In the genomic region with DNA sequence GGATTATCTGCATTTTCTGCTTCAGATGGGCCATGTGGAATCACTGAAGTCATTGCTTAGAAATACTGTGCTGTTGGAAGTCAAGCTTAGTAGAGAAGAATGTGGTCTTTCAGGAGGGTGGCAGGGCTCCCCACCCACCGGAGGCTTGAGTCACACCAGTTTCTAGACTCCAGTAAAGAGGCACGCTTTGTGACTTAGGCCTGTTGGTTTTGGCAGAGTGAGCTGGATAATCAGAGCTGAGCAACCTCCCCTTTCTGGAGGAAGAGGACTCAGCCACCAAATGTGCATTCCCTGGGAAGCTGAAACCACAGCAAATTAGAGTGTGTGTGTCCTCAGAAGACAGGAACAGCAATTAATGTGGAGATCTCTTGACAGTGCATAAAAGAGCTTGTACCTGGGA, we compare ENCODE assay signal across 14 mouse cellular contexts.
A peak's percentile ranks its signal among the peaks of the same experiment; 100 is the strongest.
DNase-seq lines count a peak whose midpoint lies in the region; ATAC-seq and TF ChIP-seq lines count a peak whose summit lies in the region.
"Had no signal": no experiment of that assay in that cellular context is flagged by ENCODE, and none has a peak within 500 bp of the region (broad histone marks: within the 10 kb centered on the region; RNA-seq: fewer than 3 reads in every experiment).

No protein-coding gene starts in this region.

- no peak for TF ChIP-seq CTCF in kidney, adult 2 months (conservative IDR thresholded peaks at IDR 0.05; ENCODE audit: insufficient read depth, insufficient read length, low read depth, low read length)
- TF ChIP-seq CTCF in Patski (IDR thresholded peaks at IDR 0.05): no peak

- no peak for TF ChIP-seq POLR2A in kidney, adult 2 months (IDR thresholded peaks at IDR 0.05; ENCODE audit: low read depth, low read length)

- H3K4me3 ChIP-seq in kidney, adult 2 months (ENCODE audit: insufficient read depth, low read depth, low read length): no peak overlapping the region
- H3K4me3 ChIP-seq: forebrain, embryonic 12.5 days; limb, embryonic 12.5 days; midbrain, embryonic 15.5 days had no signal

- H3K36me3 ChIP-seq in kidney, adult 2 months (ENCODE audit: control insufficient read depth, insufficient read depth, low read length): peaks cover 2% of the 10 kb centered on the region; the same call in 1 of the 2 replicates

- no peaks in the 10 kb centered on the region for H3K4me1 ChIP-seq in kidney, adult 2 months (ENCODE audit: control insufficient read depth, insufficient read depth, low read length)
- H3K4me1 ChIP-seq: forebrain, embryonic 12.5 days; limb, embryonic 12.5 days; midbrain, embryonic 15.5 days had no signal

- no peaks in the 10 kb centered on the region for H3K27me3 ChIP-seq in kidney, adult 2 months (replicated peaks; ENCODE audit: control insufficient read depth, insufficient read depth, low read length)
- H3K27me3 ChIP-seq in Patski: no peaks in the 10 kb centered on the region
- H3K27me3 ChIP-seq: CH12.LX; forebrain, embryonic 12.5 days; limb, embryonic 12.5 days; midbrain, embryonic 15.5 days had no signal

- peak; percentile 92 for ATAC-seq in Patski
- ATAC-seq: midbrain, embryonic 15.5 days had no signal

- H3K27ac ChIP-seq in kidney, adult 2 months (ENCODE audit: insufficient read depth, low read depth, low read length): no peak overlapping the region
- H3K27ac ChIP-seq: forebrain, embryonic 12.5 days; limb, embryonic 12.5 days; midbrain, embryonic 15.5 days had no signal

- peak; percentile 45 for DNase-seq in kidney, adult 2 months
- no peak for DNase-seq in kidney, adult 9 months
- DNase-seq in 3T3-L1 (ENCODE audit: low read depth, low spot score) (peak; percentile 77), Patski (ENCODE audit: low read depth, low spot score) (peak; percentile 62)
- peak; percentile 20 for DNase-seq in heart, postnatal 4 days
- no peak for DNase-seq in thymus, postnatal 10 days (ENCODE audit: low spot score in 2 of 2)
- DNase-seq in testis, postnatal 10 days (ENCODE audit: low spot score): no peak
- DNase-seq: cerebellum, adult 9-10 months; kidney, postnatal 10 days; lung, adult 2 months had no signal

- in situ Hi-C loops in Patski (cut with MboI; ENCODE audit: low pct_unique_long_range_greater_than_20kb): no loop called here

- 68% methylated on average over 2 of the region's 2 CpGs for WGBS in kidney, adult 2 months

- POLR2A ChIA-PET in Patski (lab: Charles Lee): no interaction called here

- CTCF ChIA-PET in Patski (lab: Charles Lee): interaction anchor here (1.0 kb wide), 1 partner anchor 9 kb away, joined by 4 read pairs; no protein-coding TSS in a partner anchor

Comparison
In these comparisons a context has a peak if more than half of its experiments do, and no peak if none do; other contexts are left out.
1. DNase-seq: peak in kidney, adult 2 months (single experiment), 3T3-L1 (single experiment), Patski (single experiment) and heart, postnatal 4 days (single experiment); none in kidney, adult 9 months (single experiment), thymus, postnatal 10 days (0 of 2) and testis, postnatal 10 days (single experiment).